Mouse (Mus musculus): ENCODE results near the gene Patz1. TPM values are rescaled to one million over a fixed set of nuclear protein-coding genes. Genes with fewer than 3 reads are reported as not detected.
A peak's percentile ranks its signal among the peaks of the same experiment; 100 is the strongest.

Patz1 gene
- polyA plus RNA-seq, 1 experiment from 2014 or later, result 63.5 TPM

DNA sequence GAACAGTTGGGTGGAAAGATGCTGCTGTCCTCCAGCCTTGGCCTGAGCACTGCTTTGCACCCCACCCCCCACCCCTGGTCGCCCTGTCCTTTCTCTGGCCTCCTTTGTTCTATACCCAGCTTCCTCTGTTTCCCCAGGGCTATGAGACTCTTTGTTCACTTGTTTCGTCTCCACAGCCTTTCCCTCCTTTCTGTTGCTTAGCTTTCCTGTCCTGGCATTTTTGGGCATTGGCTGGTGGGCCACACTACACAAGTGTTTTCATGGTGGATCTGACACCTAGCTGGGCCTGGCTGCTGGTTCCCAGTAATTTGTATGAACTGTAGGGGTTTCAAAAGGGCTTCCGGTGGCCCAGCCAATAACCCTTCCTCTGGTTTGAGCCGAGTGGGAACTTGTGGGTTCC, 4.7 kb downstream of the Patz1 start:
- Histone ChIP-seq H3K9me3 (no peaks in the 10 kb centered on the region), H3K4me2 (replicated peaks) (peak overlapping the region; percentile 93), H3K36me3 (peaks cover 41% of the 10 kb centered on the region), H3K27me3 (no peaks in the 10 kb centered on the region), H3K9ac (replicated peaks) (peak overlapping the region; percentile 99), H3K4me3 (peak overlapping the region; percentile 75), H3K27ac (replicated peaks) (peak overlapping the region; percentile 100), H3K4me1 (peaks cover 50% of the 10 kb centered on the region)
- 10% methylated on average over 4 of the region's 4 CpGs for WGBS
- no peak for ATAC-seq (replicated peaks)

DNA sequence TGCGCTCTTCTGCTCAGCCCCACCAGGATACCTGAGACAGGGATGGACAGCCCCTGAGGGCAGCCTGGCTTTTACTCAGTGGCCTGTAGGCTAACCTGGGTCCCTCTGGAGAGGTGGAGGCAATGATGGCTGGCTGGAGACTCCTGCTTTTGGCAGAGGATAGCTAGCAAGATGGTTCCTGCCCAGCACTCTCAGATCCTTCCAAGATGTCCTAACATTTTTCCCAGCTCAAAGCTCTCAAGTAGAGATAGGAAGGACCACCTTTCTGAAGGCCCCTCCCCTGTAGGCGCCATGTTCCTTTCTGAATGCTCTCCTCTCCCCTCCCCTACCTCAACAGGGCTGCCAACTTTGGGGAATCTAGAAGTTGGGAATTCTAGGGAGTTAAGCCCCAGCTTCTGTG, 6.0 kb downstream of the Patz1 start:
- WGBS, result 80% methylated on average over 2 of the region's 2 CpGs
- Histone ChIP-seq H3K9me3 (no peaks in the 10 kb centered on the region), H3K36me3 (peaks cover 54% of the 10 kb centered on the region), H3K9ac (replicated peaks) (peak overlapping the region; percentile 99; the same call in 1 of the 2 replicates), H3K27me3 (no peaks in the 10 kb centered on the region), H3K4me3 (peak overlapping the region; percentile 75), H3K4me1 (peaks cover 45% of the 10 kb centered on the region), H3K27ac (replicated peaks) (no peak overlapping the region), H3K4me2 (replicated peaks) (peak overlapping the region; percentile 93)
- ATAC-seq (replicated peaks), result no peak

DNA sequence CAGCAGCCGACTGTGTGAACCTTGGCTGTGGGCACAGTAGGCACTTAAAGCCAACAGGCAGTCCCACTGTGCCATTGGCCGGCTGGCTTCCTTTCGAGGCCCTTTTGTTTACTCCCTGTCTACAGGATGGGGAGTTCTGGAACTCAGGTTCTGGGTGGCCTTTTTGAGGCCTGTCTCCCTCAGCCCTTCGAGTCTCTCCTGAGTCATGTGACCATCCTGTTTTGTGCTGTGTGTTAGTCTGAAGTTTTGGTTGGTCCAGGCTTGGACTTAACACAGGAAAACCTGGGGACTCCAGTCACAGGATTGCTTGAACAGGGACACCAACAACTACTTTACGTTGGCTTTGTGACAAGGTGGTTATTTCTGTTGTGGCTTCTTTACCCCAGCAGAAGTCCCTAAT, 7.4 kb downstream of the Patz1 start:
- ATAC-seq (replicated peaks), result no peak
- Histone ChIP-seq H3K4me3 (no peak overlapping the region), H3K9ac (replicated peaks) (no peak overlapping the region), H3K4me2 (replicated peaks) (0 out of 2 replicates have a peak overlapping the region, but pooled peaks have one; percentile 14), H3K27me3 (no peaks in the 10 kb centered on the region), H3K36me3 (peaks cover 67% of the 10 kb centered on the region), H3K9me3 (no peaks in the 10 kb centered on the region), H3K4me1 (peaks cover 45% of the 10 kb centered on the region), H3K27ac (replicated peaks) (no peak overlapping the region)
- WGBS, result 55% methylated on average over 5 of the region's 5 CpGs

DNA sequence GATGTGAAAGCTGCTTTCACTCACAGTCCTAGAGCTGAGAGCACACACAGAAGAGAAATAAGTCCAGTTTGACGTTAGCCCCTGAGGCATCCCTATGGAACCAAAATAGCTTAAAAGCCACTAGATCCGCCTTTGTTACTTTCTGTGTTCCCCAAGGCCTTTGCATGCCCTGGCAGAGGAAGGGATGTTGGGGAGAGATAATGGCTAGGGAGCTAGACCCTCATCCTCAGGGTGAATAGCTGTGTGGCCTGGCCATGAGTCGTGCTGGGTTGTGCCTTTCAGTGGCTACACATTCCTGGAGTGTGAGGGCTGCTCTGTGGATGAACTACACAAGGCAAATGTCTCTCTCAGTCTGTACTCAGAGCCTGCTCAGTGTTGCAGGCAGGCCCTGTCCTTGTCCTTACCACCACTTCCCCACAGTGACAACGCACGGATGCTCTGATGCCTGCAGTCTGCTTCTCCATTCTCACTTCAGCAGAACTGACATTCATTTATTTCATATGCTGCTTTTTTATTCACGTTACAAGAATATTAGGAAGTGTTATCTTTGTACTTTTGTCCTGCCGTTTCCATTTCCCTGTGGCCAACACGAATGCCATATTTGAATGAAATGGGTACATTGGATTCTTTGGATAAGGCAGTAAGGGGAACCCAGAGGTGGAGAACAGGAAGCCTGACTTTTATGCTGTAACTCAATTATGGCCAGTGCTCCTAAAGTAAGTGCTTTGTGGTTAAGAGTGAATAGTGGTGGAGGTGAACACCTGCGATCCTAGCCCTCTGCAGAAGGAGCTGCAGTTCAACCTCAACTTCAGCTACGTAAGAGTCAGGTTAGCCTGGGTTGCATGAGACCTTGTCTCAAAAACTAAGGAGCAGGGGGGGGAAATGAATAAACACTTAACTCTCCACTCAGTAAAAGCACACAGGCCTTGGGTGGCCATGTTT, 9.5 kb downstream of the Patz1 start:
- H3K4me2 ChIP-seq (replicated peaks), result no peak overlapping the region
- H3K27me3 ChIP-seq, result no peaks in the 10 kb centered on the region
- peaks cover 44% of the 10 kb centered on the region for H3K4me1 ChIP-seq
- H3K36me3 ChIP-seq, result peaks cover 85% of the 10 kb centered on the region
- no peak overlapping the region for H3K4me3 ChIP-seq
- H3K9ac ChIP-seq (replicated peaks), result no peak overlapping the region
- 89% methylated on average over 10 of the region's 10 CpGs for WGBS
- no peaks in the 10 kb centered on the region for H3K9me3 ChIP-seq
- no peak overlapping the region for H3K27ac ChIP-seq (replicated peaks)
- no peak for ATAC-seq (replicated peaks)

DNA sequence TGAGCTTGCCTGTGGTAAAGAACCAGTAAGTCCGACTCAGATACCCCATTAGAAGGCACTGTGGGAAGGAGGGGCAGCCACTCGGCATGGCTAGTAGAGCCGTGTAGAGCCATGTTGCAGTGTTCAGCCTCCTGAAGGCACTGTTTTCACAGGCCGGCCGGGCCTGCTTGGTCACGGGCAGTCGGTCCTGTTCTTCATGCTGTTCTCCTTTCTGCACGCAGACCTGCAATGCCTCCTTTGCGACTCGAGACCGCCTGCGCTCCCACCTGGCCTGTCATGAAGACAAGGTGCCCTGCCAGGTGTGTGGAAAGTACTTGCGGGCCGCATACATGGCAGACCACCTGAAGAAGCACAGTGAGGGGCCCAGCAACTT, 10.1 kb downstream of the Patz1 start:
- Histone ChIP-seq H3K9ac (replicated peaks) (no peak overlapping the region), H3K36me3 (peaks cover 91% of the 10 kb centered on the region), H3K27ac (replicated peaks) (no peak overlapping the region), H3K4me1 (peaks cover 39% of the 10 kb centered on the region), H3K9me3 (no peaks in the 10 kb centered on the region), H3K27me3 (no peaks in the 10 kb centered on the region), H3K4me2 (replicated peaks) (no peak overlapping the region), H3K4me3 (no peak overlapping the region)
- ATAC-seq (replicated peaks), result no peak
- WGBS, result 92% methylated on average over 14 of the region's 14 CpGs

DNA sequence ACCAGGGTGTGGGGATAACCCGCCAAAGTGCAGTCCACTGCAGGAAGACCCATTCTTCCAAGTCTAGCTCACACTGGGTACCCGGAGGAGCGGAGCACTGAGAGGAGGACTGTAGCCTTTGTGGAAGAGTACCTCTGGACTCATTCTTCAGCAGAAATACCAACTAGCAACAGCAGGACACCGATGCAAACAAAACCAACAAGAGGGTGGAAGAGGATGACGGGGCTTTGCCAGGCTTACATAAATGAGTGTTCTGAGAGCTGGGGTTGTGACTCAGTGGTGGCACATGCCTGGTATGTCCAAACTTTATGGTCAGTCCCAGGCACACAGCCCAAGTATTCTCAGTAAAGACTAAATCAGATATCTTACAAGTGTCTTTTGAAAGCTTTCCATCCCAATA, 12.4 kb downstream of the Patz1 start:
- Histone ChIP-seq H3K4me1 (peaks cover 17% of the 10 kb centered on the region), H3K4me2 (replicated peaks) (no peak overlapping the region), H3K9me3 (no peaks in the 10 kb centered on the region), H3K27ac (replicated peaks) (no peak overlapping the region), H3K9ac (replicated peaks) (no peak overlapping the region), H3K36me3 (peaks cover 93% of the 10 kb centered on the region), H3K4me3 (no peak overlapping the region), H3K27me3 (no peaks in the 10 kb centered on the region)
- 93% methylated on average over 5 of the region's 5 CpGs for WGBS
- ATAC-seq (replicated peaks), result no peak

DNA sequence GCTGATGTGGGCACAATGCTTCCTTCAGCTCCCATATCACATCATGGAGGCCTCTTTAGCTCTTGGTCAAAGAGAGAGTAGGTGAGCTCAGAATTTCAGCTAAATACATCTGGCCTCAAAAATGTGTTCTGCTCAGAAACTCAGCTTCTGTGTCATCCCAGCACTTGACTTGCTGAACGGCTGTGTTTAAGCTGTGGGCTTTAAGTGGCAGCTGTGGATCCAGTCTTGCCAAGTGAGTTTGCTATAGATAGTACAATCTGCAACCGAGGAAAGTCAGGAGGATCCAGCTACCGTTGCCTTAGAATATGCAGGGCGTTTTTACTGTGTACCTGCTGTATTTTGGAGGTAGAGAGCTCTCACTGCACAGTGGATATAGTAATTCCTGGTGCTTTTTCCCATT, 13.7 kb downstream of the Patz1 start:
- Histone ChIP-seq H3K27ac (replicated peaks) (no peak overlapping the region), H3K4me2 (replicated peaks) (no peak overlapping the region), H3K9ac (replicated peaks) (no peak overlapping the region), H3K27me3 (no peaks in the 10 kb centered on the region), H3K4me1 (peaks cover 7% of the 10 kb centered on the region), H3K4me3 (no peak overlapping the region), H3K9me3 (no peaks in the 10 kb centered on the region), H3K36me3 (peaks cover 94% of the 10 kb centered on the region)
- ATAC-seq (replicated peaks), result no peak
- whole genome bisulfite sequencing, result 77% methylated on average over 4 of the region's 4 CpGs

DNA sequence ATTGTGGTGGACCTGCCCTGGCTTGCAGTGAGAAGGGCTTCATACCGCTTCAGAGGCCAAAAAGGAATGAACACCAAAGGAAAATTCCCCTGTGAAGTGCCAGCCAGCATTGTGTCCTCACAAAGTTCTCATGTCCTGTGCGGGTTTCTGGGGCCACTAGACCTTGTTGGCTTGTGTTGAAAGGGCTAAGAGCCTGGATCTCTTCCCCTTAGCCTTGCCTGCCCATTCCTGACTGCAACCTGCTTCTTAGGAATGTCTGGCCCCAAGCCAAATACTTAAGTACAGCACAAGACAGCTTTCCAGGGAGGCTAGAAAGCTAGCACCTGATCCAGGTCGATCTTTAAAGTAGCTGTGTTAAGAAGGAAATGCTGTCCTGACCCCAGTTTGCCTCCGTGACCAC, 14.1 kb downstream of the Patz1 start:
- H3K36me3 ChIP-seq, result peaks cover 94% of the 10 kb centered on the region
- H3K27me3 ChIP-seq, result no peaks in the 10 kb centered on the region
- H3K4me1 ChIP-seq, result peaks cover 7% of the 10 kb centered on the region
- ATAC-seq (replicated peaks), result no peak
- H3K27ac ChIP-seq (replicated peaks), result no peak overlapping the region
- WGBS, result 82% methylated on average over 4 of the region's 4 CpGs
- H3K4me3 ChIP-seq, result no peak overlapping the region
- no peak overlapping the region for H3K4me2 ChIP-seq (replicated peaks)
- H3K9me3 ChIP-seq, result no peaks in the 10 kb centered on the region
- no peak overlapping the region for H3K9ac ChIP-seq (replicated peaks)

DNA sequence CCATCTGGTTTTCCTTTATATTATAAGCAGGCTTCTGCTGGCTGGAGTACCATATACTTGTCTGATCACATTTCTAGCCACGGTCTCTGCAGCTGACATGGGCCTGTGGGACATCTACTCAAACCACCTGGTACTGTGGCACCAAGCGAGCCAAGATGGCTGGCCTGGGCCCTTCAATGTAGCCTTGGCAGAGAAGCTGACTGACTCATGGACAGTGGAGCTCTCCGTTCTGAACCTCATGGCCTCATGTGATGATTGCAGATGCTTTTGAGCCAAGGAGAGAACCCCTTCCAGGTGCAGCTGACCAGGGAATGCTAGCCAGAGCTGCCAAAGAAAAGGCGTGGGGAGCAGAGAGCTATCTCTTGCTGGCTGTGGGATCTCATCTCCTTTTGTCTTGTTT, 17.1 kb downstream of the Patz1 start:
- H3K9ac ChIP-seq (replicated peaks), result no peak overlapping the region
- H3K27me3 ChIP-seq, result no peaks in the 10 kb centered on the region
- no peak overlapping the region for H3K4me2 ChIP-seq (replicated peaks)
- peaks cover 7% of the 10 kb centered on the region for H3K4me1 ChIP-seq
- no peak for ATAC-seq (replicated peaks)
- no peak overlapping the region for H3K27ac ChIP-seq (replicated peaks)
- H3K4me3 ChIP-seq, result no peak overlapping the region
- 95% methylated on average over 4 of the region's 4 CpGs for WGBS
- H3K9me3 ChIP-seq, result no peaks in the 10 kb centered on the region
- peaks cover 94% of the 10 kb centered on the region for H3K36me3 ChIP-seq

DNA sequence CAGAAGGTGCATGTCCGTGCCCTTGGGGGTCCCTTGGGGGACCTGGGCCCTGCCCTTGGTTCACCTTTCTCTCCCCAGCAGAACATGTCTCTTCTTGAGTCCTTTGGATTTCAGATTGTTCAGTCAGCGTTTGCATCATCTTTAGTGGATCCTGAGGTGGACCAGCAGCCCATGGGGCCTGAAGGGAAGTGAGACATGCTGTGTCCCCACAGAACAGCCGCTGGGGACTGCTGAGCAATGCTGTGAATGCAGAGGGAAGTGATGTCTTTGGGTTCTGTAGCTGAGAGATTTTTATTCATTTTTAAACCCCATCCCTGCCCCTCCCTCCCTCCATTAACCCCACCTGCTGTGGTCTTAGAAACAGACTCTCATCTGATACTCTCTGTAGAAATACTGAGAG, 19.2 kb downstream of the Patz1 start:
- H3K36me3 ChIP-seq, result peaks cover 89% of the 10 kb centered on the region
- H3K4me1 ChIP-seq, result peaks cover 2% of the 10 kb centered on the region
- no peak overlapping the region for H3K9ac ChIP-seq (replicated peaks)
- no peak overlapping the region for H3K27ac ChIP-seq (replicated peaks)
- H3K9me3 ChIP-seq, result no peaks in the 10 kb centered on the region
- H3K4me3 ChIP-seq, result no peak overlapping the region
- no peak overlapping the region for H3K4me2 ChIP-seq (replicated peaks)
- 90% methylated on average over 3 of the region's 3 CpGs for WGBS
- no peak for ATAC-seq (replicated peaks)
- H3K27me3 ChIP-seq, result no peaks in the 10 kb centered on the region

DNA sequence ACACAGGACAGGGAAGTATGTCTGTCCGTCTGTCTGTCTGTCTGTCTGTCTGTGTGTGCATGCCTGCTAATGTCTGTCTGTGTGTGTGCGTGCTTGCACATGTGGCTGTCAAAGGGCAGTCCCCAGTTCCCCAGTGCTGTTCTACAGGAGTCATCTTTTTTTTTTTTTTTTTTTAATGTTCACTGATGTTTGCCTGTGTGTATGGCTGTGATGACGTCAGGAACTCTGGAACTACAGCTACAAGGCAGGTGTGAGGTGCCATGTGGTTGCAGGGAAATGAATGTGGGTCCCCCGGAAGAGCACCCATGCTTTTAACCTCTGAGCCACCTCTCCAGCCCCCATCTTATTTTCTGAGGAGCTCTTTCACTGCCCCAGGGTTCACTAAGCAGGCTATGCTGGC, 21.2 kb downstream of the Patz1 start:
- Histone ChIP-seq H3K4me2 (replicated peaks) (no peak overlapping the region), H3K9me3 (no peaks in the 10 kb centered on the region), H3K4me3 (no peak overlapping the region), H3K36me3 (peaks cover 71% of the 10 kb centered on the region), H3K27ac (replicated peaks) (no peak overlapping the region), H3K27me3 (no peaks in the 10 kb centered on the region), H3K4me1 (no peaks in the 10 kb centered on the region), H3K9ac (replicated peaks) (no peak overlapping the region)
- WGBS, result 98% methylated on average over 4 of the region's 4 CpGs
- ATAC-seq (replicated peaks), result no peak

DNA sequence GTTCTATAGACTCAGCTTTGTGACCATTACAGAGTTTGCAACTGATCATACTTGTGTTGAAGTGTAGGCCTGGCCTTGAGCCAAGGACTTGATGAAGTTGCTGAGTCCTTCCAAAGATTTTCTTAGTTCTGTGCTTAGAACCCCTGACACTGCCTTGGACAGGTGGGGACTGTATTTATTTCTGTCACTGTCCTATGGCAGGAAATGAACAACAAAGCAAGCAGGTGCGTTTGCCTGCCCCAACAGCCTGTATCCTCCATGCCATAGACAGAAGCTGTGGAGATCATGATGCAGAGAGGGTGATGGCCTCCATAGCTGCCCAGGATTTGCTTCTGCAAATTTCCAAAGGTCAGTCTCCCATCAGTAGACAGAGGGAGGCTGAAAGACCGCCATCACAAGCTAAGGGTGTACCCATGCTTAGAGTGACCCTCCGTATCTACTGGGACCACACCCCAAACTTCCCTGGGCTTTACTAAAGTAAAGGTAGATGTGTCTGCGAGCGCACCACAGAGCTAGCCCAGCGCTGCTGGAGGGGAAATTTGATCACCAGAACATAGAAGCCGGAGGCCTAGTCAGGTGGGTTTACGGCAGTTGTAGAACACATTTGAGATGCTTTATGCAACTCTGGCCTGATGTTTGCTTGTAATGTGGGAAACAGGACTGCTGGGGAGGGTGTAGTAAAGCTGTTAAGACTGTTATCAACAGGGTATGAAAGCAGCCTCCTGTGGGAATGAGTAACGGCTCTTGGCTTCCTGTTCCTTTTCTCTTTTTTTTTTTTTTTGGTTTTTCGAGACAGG, 22.3 kb downstream of the Patz1 start:
- no peak overlapping the region for H3K4me2 ChIP-seq (replicated peaks)
- H3K9ac ChIP-seq (replicated peaks), result no peak overlapping the region
- H3K36me3 ChIP-seq, result peaks cover 60% of the 10 kb centered on the region
- no peaks in the 10 kb centered on the region for H3K27me3 ChIP-seq
- ATAC-seq (replicated peaks), result no peak
- 0 out of 2 replicates have a peak overlapping the region, but pooled peaks have one; percentile 3 for H3K27ac ChIP-seq (replicated peaks)
- no peak overlapping the region for H3K4me3 ChIP-seq
- H3K4me1 ChIP-seq, result no peaks in the 10 kb centered on the region
- 91% methylated on average over 10 of the region's 10 CpGs for WGBS
- H3K9me3 ChIP-seq, result no peaks in the 10 kb centered on the region
